Mouse (Mus musculus) large intestine, adult 2 months (tissue): ENCODE measurements around the gene Prss38. TPM values are rescaled to one million over a fixed set of nuclear protein-coding genes. Genes with fewer than 3 reads are reported as not detected.

Experiments used
- DNase-seq: peaks from one replicate; pipeline ENCODE4 v3.0.0-alpha.2; 2012; ENCODE audit warnings: low read depth, low spot score
- WGBS: fragments of 180-500 bp; shearing (Covaris S2); methylation state at CpG from one replicate; pipeline ENCODE4 v1.1.7; 2018; 5-methylcytosine and 5-hydroxymethylcytosine counted together
- polyA plus RNA-seq: library from polyadenylated mRNA; depleted of rRNA; stranded (reverse); fragments of >200 nt; gene quantifications from 2 replicates; pipeline ENCODE4 v1.2.3, GENCODE M21; 2012; rRNA removed

The Prss38 gene
- polyA plus RNA-seq, result not detected in 2 replicates

DNA sequence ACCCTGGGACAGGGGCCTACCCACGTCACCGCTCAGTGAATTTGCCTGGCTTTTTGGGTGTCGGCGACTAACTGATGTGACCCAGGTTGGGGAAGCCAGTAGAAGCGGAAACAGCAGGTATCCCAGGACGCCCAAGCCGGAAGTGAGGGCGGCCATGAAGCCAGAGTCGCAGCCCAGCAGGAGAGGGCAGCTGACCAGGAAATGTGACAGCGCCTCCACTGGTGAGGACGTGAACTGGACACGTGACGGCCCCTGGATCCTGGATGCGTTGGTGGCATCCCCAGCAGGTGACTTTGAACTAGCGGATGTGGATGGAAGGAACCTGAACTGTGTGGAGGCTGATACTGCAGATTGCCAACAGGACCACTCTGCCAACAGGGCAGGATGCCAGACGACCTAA is at the start of gene Prss38:
Gene Prss38, minus strand, starts transcription at position 183 of the 400 bp plus-strand sequence.
- no peak for DNase-seq
- WGBS, result 81% methylated on average over 16 of the region's 16 CpGs

DNA sequence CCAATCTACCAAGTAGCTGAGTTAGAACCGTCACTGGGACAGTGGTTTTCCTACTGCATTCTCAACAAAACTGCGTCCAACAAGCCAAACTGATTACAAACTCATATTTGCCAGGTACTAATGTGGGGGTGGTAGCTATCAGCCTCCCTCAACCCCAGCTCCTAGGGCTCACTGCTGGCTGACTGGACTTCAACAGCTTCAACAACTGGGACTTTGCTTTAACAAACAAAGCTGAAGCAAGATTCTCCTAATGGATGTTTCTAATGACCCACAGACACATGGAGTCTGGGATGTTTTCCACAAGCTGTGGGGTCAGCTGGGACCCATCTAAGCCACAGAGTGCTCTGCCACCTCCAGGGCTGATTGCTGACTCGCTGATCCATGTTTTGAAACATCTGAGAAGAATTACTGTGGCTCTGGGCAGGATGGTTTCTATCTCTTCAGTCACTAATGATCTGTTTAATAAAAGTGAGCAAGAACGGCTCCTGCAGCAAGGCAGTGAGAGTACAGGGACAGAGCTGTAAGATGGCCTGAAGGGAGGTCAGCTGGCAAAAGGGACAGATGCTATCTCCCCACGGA is 47.6 kb upstream of the Prss38 start:
- DNase-seq, result no peak
- WGBS, result 87% methylated on average over 5 of the region's 5 CpGs

DNA sequence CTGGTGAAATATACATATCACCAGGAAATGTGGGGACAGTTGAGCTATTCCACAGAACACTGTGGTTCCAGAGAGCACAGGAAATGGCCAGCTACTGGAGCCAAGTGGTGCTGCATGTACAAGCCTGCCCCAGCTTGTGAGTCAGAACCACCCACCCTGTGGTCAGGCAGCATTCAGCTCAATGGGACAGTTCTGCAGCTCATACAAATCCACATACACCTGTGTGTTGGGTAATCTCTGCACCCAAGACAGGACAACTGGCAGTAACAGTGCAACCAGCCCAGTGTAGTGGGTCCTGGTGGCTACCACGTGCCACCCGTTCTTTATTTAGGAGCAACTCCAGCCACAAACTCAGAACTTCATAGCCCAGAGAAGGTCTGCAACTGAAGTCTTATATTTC is 46.5 kb upstream of the Prss38 start:
- WGBS, result 89% methylated on average over 2 of the region's 2 CpGs
- DNase-seq, result no peak

DNA sequence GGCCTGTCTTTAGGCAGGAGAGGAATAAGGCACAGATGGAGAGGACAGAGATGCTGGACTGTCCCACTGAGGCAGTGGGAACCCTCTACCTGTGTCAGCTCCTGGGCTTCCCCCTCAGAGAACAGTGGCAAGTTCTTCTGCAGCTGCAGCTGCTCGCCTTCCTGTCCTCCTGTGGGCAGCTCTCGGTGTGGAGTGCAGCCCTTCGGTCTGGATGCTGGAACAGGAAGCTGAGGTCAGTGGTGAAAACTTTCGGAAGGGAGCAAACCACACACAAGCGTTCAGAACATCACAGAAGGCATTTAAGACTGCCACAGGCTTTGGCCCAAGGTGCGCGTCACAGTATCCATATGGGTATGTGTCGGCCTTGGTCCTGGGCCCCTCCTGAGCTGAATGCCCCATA is 46.0 kb upstream of the Prss38 start:
- no peak for DNase-seq
- 81% methylated on average over 8 of the region's 8 CpGs for WGBS

DNA sequence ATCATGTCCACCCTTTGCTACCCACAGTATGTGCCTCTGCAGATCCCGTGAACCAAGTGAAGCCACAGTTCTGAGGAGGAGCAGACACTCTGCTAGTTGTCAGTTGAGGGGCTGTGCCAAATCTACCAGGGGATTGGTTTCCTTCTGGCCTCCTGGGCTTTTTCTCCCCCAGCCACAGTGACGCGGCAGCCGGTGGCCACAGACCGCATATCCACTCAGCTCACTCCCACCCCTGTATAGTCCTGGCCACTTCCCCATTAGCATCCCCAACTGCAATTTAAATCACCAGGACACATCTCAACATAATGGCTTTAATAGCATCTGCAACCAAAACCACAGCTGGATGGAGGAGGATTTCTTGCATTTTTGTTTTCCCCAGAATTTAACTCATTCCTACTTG is 43.3 kb upstream of the Prss38 start:
- 80% methylated on average over 5 of the region's 5 CpGs for WGBS
- no peak for DNase-seq

DNA sequence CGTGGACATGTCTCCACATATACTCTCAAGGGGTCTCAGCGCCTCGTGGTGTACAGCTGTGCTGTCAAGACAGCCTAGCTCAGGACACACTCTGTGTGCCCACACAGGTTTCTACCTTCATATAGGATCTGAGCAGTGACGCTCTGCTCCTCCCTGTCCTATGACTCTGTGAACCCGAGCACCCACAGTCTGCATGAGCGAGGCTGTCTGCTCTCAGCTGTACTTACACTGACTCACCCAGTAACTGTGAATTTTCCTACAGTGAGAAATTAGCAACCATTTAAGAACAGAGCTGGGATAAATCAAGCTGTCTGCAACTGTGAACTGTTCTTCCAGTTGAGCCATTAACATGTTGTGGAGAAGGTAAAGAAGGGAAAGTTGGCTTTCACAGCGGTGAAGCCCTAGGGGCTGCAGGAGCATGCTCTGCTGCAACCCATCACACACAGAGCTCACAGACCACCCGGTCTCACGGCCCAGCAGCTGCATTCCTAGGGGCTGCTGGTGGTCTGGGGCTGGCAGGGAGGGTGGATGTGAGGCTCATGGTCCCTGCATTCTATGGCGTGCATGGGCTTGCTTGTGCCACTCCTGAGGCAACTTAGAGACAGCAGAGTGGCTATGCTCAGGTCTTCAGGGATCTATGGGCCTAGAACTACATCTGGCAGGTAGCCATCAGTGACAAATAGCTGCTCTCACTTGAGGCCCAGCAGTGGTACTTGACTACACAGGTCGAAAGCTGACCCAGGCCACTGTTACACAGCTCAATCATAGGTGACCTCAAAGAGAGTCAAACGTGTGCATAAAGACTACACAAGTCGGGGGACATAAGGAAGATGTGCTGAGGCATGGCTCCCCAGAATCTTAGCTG is 37.8 kb upstream of the Prss38 start:
- 89% methylated on average over 13 of the region's 13 CpGs for WGBS
- DNase-seq, result no peak

DNA sequence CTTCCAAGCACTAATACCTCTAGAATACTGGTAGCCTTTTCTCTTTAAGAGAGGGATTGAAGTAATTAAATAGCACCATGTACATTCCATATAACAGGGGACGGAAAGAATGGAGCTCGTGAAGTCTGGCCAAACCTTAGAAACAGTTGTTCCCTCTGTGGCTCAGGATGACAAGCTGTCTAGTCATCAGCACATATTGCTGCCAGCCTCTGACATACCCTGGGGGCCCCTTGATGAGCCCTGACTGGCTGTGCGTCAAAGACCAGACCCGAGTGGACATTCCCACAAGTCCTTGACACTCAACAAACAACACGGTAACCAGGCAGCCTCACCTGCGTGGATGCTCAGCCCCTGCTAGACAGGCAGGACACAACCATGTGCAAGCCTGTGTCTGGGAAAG is 36.6 kb upstream of the Prss38 start:
- 78% methylated on average over 6 of the region's 6 CpGs for WGBS
- DNase-seq, result no peak

DNA sequence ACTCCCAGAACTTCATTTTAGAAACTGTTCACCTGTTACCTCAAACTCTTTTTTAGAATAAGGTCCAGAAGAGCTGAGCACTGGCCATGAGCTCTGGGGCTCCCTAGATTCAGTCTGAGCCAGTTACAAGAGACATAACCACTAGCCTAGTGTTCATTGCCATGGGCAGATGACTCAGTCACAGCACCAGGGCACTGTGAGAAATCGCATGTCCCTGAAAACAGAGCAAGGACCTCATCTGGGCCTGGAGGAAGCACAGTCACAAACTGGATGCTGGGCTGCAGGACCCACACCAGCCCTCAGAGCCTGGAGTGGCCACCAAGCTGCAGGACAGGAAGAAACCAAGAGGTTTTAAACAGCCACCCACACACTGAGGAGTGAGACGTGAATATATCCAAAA is 35.4 kb upstream of the Prss38 start:
- 54% methylated on average over 2 of the region's 2 CpGs for WGBS
- DNase-seq, result no peak

DNA sequence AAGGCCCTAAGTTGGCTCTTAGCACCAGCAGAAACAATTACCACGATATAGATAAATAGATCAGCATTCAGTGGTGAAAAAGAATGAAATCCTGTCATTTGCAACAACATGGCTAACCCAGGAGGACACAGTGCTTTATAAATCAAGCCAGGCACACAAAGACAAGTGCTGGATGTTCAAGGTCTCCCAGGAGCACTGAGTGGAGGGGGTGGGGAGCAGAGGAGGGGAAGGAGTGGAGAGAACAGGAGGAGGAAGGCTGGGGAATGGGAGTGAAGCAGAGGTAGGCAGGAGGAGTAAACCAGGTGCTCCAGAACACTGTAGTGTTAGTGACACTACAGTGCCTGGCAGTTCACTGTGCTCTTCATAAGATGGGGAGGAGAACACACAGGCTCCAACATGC is 30.3 kb upstream of the Prss38 start:
- DNase-seq, result no peak
- 90% methylated on average over 1 of the region's 1 CpGs for WGBS

DNA sequence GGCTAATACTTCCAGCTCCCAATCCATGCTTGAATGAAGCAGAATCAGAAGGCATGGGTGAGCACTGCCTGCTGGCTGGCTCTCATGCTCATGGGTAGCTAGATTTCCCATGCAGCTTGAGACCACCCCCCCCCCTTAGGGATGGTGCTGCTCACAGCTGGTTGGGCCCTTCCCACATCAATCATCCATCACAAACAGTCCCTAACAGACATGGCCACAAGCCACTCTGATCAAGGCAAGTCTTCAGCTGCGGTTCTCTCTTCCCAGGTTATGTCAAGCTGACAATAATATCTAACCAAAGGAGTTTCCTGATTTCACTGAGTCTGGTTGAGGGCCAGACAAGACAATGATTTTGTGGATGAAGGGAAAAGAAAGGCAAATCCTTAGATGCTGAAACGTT is 25.4 kb upstream of the Prss38 start:
- whole genome bisulfite sequencing, result 80% methylated on average over 2 of the region's 2 CpGs
- DNase-seq, result no peak

DNA sequence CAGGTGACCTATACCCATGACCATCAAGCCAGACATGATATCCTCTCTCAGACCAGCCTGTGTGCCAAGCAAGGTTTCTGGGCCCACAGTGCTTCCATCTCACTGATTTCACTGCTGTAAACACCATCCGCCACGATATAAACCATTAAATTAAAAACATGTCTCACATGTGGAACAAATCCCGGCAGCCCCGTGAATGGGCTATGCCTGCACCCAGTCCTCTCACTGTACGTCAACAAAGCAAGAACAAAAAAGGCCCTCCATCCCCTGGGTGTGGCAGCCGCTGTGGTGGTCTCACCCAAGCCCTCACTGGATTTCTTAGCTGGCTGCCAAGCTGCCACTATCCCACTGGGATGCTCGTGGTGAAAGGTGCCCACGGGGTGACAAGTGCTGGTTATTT is 24.4 kb upstream of the Prss38 start:
- 78% methylated on average over 8 of the region's 8 CpGs for WGBS
- DNase-seq, result no peak

DNA sequence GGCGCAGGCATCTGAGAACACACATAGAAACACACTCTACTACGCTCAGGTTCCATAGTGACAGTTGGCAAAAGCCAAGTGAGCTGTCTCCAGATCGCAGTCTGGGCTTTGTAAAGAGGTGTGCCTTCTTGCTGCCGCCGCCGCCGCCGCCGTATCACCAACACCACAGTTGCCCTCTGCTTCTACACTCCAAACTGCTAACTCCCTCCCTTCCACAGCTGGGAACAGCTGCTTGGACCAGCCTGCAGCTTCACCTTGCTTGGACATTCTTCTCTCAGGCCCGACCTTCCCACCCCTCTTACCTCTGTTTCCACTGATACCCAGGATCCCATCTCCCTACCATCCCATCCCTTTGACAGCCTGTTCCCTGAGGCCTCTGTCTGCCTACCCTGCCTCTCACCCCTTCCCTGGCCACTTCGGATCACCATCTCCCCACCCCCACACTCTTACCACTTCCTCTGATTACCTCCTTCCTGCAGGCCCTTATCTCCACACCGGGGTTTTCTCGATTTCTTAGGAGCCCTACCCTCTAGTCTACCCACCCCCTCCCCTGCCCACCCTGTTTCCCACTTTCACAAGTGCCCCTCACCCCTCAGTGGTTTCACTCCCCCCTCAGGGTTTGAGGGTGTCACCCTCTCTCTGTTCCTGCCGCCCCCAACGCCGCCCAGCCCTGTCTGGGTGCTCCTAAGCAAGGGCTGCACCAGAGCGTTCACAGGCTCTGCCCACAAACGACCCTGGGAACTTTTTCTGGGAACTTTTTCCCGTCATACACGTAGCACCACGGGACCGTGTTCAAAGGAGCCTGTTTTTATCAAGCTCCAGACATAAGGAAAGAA is 22.3 kb upstream of the Prss38 start:
- no peak for DNase-seq
- WGBS, result 54% methylated on average over 22 of the region's 22 CpGs

DNA sequence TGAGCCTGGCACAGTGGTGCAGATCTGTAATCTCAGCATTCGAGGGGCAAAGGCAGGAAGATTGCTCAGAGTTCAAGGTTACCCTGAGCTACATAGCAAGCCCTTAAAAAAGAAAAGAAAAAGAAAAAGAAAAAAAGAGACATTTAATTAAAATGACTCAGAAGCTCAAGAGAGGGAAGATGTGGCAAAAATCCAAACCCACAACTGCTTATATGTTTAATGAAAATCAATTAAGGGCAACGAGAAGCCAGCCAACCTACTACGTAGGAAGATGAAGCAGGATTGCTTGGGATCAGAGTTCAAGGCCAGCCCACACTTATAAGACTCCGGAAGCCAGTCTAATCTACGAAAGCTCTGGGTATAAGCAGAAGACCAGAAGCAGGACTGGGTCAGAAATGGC is 19.0 kb upstream of the Prss38 start:
- no peak for DNase-seq
- WGBS, result 65% methylated on average over 5 of the region's 5 CpGs

DNA sequence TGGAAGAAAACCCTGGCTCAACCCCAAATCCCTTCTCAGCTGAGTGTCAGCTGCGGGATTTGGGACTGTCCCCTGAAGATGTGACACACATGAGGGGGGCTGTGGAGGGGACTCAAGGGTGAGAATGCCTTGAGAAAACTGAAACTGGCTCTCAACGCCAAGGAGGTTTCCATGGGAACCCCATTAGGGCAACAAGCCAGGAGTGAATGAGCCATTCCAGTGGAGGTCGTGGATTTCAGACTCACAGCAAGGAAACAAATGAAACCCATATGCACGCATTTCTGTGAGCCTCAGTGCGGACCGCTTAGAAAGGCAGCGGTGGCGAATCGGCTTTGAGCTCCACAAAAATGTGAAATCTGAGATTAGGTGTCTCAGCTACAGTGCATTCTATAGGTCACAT is 18.1 kb upstream of the Prss38 start:
- 56% methylated on average over 9 of the region's 9 CpGs for WGBS
- no peak for DNase-seq

DNA sequence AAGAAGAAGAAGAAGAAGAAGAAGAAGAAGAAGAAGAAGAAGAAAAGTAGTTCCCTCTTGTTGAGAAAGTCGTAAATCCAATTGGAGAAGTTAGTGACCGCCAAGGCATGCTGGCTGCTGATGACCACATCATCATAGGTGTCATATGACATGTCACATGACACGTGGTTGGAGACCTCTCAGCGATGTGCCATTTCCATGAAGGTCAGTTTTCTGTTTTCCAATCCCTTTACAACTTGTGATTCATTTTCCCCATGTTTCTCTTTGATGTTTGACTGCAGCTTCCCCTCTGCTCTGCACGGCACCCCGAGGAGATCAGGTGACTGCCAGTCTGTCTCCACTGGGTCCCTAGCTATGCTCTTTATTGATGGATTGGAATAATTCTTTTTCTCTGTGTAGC is 16.8 kb upstream of the Prss38 start:
- WGBS, result 52% methylated on average over 6 of the region's 6 CpGs
- DNase-seq, result no peak

DNA sequence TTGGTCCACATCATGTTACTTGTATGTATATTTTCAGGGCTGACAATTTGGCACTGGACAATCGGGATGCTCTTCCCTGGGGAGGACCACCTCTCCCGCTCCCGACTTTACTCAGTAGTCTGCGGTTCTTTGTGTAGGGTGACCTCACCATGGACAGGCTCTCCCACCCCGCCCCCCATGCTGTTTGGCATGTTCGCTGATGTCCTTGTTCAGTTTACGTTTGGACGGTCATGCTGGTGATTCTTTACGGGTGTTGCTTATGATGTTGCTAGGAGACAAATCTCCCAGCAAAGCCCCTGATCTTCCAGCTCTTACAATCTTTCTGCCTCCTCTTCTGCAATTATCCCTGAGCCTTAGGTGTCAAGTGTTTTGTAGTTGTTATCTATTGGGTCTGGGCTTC is 15.0 kb upstream of the Prss38 start:
- no peak for DNase-seq
- WGBS, result 32% methylated on average over 9 of the region's 9 CpGs

DNA sequence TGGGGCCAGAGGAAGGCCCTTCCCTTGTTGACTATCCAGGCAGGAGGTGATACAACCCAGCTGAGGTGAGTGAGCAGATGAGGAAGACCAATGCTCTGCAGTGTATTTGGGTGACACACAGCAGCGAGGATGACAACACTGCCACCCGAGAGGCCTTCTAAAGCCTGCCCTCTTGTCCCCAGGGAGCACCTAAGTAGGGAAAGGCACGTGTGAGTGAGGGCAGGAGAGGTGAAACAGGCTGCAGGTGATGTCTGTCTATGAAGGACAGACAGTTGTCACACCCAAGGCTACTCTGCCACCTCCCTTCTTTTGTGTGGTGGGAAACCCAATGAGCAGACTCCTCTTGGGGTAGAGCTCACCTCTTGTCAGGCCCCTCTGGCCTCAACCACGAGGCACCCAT is 14.2 kb upstream of the Prss38 start:
- WGBS, result 73% methylated on average over 4 of the region's 4 CpGs
- no peak for DNase-seq

DNA sequence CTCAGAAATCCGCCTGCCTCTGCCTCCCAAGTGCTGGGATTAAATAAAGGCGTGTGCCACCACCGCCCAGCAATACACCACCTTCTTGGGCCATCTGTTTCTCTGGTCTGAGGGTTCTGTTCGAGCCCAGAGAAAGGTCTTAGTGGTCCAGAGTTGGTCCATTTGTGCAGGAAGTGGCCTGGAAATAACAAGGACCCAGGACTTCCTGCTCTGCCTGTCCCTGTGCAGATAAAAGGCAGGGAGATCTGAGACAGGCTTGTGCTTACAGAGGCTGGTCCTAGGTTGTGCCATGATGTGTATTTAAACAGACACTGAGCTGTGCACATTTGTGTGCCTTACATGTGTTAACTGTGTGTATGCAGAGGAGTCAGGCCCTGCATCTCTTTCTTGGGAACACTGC is 13.3 kb upstream of the Prss38 start:
- WGBS, result 56% methylated on average over 4 of the region's 4 CpGs
- no peak for DNase-seq

DNA sequence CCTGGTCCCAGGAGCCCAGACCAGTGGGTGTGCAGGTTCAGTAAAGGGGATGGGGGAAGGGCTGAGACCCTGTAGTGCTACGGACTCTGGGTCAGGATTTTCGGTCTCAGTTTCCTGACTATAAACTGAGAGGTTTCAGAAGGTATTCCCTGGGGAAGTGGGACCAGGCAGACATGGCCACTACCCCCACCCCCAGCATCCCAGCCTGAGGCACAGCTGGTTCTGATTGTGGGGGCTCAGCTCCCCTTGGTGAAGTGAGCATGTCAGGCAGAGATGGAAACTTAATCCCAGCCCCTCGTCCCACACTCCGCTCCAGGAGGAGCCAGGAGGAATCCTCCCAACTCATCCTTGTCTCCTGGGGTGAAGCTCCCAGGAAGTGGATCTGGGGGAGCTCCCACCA is 12.0 kb upstream of the Prss38 start:
- WGBS, result 76% methylated on average over 4 of the region's 4 CpGs

DNA sequence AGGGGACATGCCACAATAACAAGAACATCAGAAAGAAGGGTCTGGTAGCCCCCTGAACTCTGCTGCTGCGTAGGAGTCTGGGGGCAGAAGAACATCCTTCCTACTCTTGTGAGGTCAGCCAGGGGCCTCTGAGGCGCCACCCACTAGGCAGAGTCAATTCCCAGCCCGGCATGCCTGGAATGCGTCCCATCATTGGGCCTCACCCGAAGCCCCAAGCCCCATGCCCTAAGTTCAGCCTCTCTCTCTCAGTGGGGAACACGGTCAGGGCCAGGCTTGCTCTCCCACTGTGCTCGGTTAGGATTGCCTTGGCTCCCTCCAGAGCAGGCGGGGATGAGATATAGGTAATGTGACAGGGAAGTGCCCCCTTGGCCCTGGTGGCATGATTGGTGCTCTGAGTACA is 9.7 kb upstream of the Prss38 start:
- DNase-seq, result no peak
- 25% methylated on average over 8 of the region's 8 CpGs for WGBS

More for the DNA sequence above, 12.0 kb upstream of the Prss38 start:
- DNase-seq, result no peak
